Mouse (Mus musculus) stomach, embryonic 16.5 days (tissue): ENCODE results near the gene Adgrv1. TPM values are rescaled to one million over a fixed set of nuclear protein-coding genes. Genes with fewer than 3 reads are reported as not detected.

Experiments
- ATAC-seq: fragments of 200-750 bp; cut with Nextera tagmentation; 2 replicates; pipeline ENCODE4 v1.8.0; 2017; ENCODE audit warnings: moderate number of reproducible peaks, moderate TSS enrichment; ENCODE audit not compliant: insufficient read depth, low FRiP score
- H3K27ac ChIP-seq: fragments of 300-500 bp; sonication (generic); 2 replicates; pipeline ENCODE4 v1.5.1; 2014; ENCODE audit warnings: low read length
- H3K27me3 ChIP-seq: fragments of 300-500 bp; sonication (generic); 2 replicates; pipeline ENCODE4 v1.6.1; 2014; ENCODE audit warnings: low read length, control low read depth, mixed read lengths; ENCODE audit not compliant: control insufficient read depth, insufficient read depth
- H3K36me3 ChIP-seq: fragments of 300-500 bp; sonication (generic); 2 replicates; pipeline ENCODE4 v1.6.1; 2014; ENCODE audit warnings: low read length; ENCODE audit not compliant: control insufficient read depth, insufficient read depth
- H3K4me1 ChIP-seq: fragments of 300-500 bp; sonication (generic); 2 replicates; pipeline ENCODE4 v1.6.1; 2014; ENCODE audit warnings: low read length, control low read depth, mixed read lengths; ENCODE audit not compliant: control insufficient read depth, insufficient read depth
- H3K4me2 ChIP-seq: fragments of 300-500 bp; sonication (generic); 2 replicates; pipeline ENCODE4 v1.6.1; 2014; ENCODE audit warnings: low read depth, low read length, mixed read lengths
- H3K4me3 ChIP-seq: fragments of 300-500 bp; sonication (generic); replicated peaks from 2 replicates; pipeline ENCODE4 v1.5.1; 2014; ENCODE audit warnings: mild to moderate bottlenecking, low read length
- H3K9ac ChIP-seq: fragments of 300-500 bp; sonication (generic); 2 replicates; pipeline ENCODE4 v1.6.1; 2014; ENCODE audit warnings: low read length
- H3K9me3 ChIP-seq: fragments of 300-500 bp; sonication (generic); replicated peaks from 2 replicates; pipeline ENCODE4 v1.6.1; 2016; ENCODE audit warnings: low read length, control low read depth; ENCODE audit not compliant: control insufficient read depth
- WGBS: fragments of 180-500 bp; shearing (Covaris S2); extraction: QIAGEN DNeasy Blood & Tissue Kit; methylation state at CpG from one replicate; pipeline ENCODE4 v1.1.7; 2014; 5-methylcytosine and 5-hydroxymethylcytosine counted together
- polyA plus RNA-seq: library from polyadenylated mRNA; unstranded; fragments of >200 nt; fragmentation: Nextera tagmentation; extraction: Ambion mirVana; gene quantifications from 2 replicates; pipeline ENCODE4 v1.2.1, GENCODE M21; 2015

The Adgrv1 gene
- polyA plus RNA-seq, 1 experiment from 2014 or later, result 1.1 TPM

DNA sequence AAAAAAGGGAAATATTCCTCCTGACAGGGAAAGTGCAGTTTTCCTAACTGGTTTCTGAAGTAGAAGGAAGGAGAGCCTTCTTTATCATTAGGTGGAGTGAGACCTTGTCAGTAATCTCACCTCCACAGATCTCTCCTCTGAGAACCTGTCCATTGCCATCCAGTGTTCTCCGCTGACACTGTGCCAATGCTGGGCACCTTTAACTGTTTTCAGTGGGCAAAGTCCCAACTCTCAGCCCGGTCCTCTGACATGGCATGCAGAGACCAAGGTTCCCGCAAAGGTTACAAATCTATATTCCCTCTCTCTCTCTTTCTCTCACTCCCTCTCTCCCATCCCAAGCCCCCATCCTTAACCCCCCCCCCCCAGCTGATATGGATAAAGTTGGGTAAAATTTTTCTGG, 230.1 kb downstream of the Adgrv1 start:
- no peak for ATAC-seq
- Histone ChIP-seq H3K27me3 (no peaks in the 10 kb centered on the region), H3K9me3 (no peaks in the 10 kb centered on the region), H3K4me3 (no peak overlapping the region), H3K36me3 (no peaks in the 10 kb centered on the region), H3K27ac (no peak overlapping the region), H3K4me1 (no peaks in the 10 kb centered on the region), H3K9ac (no peak overlapping the region), H3K4me2 (no peak overlapping the region)
- 91% methylated on average over 3 of the region's 3 CpGs for WGBS

DNA sequence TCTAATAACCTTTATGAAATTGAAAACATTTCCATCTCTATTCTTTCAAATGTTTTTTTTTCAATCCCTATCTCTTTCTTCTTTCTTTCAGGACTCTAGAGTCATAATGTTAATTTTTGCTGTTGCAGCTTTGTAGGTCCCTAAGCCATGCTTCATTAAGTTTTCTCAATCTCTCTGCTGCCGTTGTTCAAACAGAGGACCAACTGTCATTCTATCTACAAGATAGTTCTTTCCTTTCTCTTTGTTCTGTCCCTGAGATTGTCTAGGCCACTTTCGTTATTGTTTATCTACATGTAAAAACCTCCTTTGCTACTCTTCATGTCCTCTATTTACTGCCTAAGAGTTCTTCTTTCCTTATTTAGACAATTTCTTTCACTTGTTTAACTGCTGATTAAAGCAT, 230.8 kb downstream of the Adgrv1 start:
- no peak overlapping the region for H3K4me2 ChIP-seq
- WGBS, result 55% methylated on average over 2 of the region's 2 CpGs
- H3K36me3 ChIP-seq, result no peaks in the 10 kb centered on the region
- H3K9me3 ChIP-seq, result no peaks in the 10 kb centered on the region
- H3K9ac ChIP-seq, result no peak overlapping the region
- H3K27ac ChIP-seq, result no peak overlapping the region
- no peak overlapping the region for H3K4me3 ChIP-seq
- H3K4me1 ChIP-seq, result no peaks in the 10 kb centered on the region
- no peak for ATAC-seq
- no peaks in the 10 kb centered on the region for H3K27me3 ChIP-seq

DNA sequence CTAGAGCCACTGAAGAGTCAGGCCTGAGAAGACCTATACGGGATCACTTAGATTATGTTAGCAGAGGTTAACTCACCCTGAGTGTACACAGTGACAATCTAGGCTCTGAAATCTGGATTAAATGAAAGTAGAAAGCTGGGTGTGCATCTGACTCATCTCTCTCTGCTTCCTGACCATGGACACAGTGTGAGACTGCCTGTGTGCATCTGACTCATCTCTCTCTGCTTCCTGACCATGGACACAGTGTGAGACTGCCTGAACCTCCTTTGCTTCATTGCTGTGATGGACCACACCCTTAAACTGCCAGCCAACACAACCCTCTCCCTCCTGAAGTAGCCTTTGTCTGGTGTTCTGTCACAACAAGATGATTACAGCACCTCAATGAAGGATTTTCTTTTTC, 231.2 kb downstream of the Adgrv1 start:
- 73% methylated on average over 1 of the region's 1 CpGs for WGBS
- Histone ChIP-seq H3K4me3 (no peak overlapping the region), H3K27ac (no peak overlapping the region), H3K4me1 (no peaks in the 10 kb centered on the region), H3K9ac (no peak overlapping the region), H3K27me3 (no peaks in the 10 kb centered on the region), H3K9me3 (no peaks in the 10 kb centered on the region), H3K4me2 (no peak overlapping the region), H3K36me3 (no peaks in the 10 kb centered on the region)
- no peak; the same call in 1 of the 2 replicates for ATAC-seq

DNA sequence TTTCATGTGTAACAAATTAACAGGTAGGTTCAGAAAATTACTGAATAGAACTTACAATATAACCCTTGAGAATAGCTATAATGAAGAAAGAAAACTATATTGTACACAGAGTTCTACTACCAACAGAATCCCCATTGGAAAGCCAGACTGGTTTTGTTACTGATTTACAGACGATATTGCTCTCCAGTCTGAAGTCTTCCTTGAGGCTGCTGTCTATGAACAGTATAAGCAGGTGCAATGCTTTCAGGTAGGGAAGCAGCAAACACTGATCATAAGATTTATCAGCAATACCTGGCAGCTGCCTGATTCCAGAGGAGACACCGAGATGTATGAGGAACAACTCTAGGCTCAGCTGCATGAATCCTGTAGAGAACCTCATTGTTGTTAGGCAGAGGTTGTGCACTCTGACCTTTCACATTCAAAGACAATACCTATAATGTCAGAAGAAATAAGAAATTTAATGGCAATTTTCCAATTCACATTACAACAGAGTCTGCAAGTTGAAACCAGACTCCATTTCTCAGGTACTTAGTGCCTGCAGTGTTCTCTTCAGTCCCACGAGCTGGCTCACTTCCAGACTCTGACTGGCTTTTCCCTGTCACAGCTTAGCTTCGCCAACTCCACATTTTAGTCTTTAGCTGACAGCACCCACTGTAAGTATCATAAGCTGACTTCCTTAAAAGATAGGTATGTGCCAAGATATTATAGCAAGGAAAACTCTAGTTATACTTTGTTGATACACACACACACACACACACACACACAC, 247.2 kb downstream of the Adgrv1 start:
- H3K9me3 ChIP-seq, result no peaks in the 10 kb centered on the region
- H3K27me3 ChIP-seq, result no peaks in the 10 kb centered on the region
- 64% methylated on average over 4 of the region's 4 CpGs for WGBS
- H3K9ac ChIP-seq, result no peak overlapping the region
- ATAC-seq, result no peak
- no peak overlapping the region for H3K4me3 ChIP-seq
- H3K36me3 ChIP-seq, result no peaks in the 10 kb centered on the region
- no peaks in the 10 kb centered on the region for H3K4me1 ChIP-seq
- no peak overlapping the region for H3K4me2 ChIP-seq
- no peak overlapping the region for H3K27ac ChIP-seq

DNA sequence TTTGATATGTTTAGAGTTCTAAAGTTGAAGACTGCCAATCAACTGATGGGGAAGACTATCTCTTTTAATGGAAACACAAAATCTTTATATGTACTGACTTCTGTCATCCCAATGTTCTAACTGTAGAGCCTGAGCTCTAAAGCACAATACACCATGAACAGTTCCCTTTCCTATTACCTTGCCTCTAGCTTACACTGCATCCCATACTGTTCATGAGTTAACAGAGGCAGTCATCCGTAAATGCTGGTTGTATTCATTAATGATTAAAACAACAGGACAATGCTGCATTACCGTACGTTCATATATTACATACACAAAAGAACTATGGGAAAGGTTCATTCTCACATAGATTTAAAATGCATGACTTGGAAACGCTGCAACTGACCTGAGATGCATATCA, 251.1 kb downstream of the Adgrv1 start:
- no peaks in the 10 kb centered on the region for H3K9me3 ChIP-seq
- no peak overlapping the region for H3K27ac ChIP-seq
- ATAC-seq, result no peak
- no peaks in the 10 kb centered on the region for H3K4me1 ChIP-seq
- WGBS, result 86% methylated on average over 4 of the region's 4 CpGs
- no peak overlapping the region for H3K9ac ChIP-seq
- no peak overlapping the region for H3K4me3 ChIP-seq
- H3K36me3 ChIP-seq, result no peaks in the 10 kb centered on the region
- H3K27me3 ChIP-seq, result no peaks in the 10 kb centered on the region
- H3K4me2 ChIP-seq, result no peak overlapping the region

DNA sequence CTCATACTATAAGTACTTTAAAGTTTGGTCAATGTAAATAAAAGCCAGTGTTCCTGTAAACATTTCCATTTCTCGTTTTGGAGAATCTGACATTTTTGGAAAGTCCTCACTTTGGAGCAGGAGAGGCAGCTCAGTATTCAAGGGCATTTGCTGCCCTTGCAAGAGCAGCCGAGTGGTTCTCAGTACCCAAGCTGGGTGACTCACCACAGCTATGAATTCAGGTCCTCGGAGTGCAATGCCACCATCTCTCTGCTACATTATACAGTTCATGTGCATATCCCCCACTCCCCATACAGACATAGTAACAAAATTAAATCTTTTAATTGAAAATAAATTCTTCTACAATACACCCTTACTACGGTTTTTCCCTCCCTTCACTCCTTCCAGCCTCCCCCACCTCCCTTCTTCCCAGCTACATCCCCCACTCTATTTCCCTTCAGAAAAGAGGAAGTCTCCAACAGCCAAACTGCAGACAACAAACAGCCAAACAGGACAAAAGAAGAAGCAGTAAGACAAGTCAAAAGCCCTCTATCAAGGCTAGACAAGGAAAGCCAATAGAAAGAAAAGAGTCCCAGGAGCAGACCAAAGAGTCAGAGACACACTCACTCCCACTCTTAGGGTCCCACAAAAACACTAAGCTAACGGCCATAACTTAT, 262.0 kb downstream of the Adgrv1 start:
- Histone ChIP-seq H3K9ac (no peak overlapping the region), H3K27me3 (no peaks in the 10 kb centered on the region), H3K4me1 (no peaks in the 10 kb centered on the region), H3K27ac (no peak overlapping the region), H3K4me3 (no peak overlapping the region), H3K9me3 (no peaks in the 10 kb centered on the region), H3K4me2 (no peak overlapping the region), H3K36me3 (no peaks in the 10 kb centered on the region)
- WGBS, result 68% methylated on average over 5 of the region's 5 CpGs
- no peak for ATAC-seq

DNA sequence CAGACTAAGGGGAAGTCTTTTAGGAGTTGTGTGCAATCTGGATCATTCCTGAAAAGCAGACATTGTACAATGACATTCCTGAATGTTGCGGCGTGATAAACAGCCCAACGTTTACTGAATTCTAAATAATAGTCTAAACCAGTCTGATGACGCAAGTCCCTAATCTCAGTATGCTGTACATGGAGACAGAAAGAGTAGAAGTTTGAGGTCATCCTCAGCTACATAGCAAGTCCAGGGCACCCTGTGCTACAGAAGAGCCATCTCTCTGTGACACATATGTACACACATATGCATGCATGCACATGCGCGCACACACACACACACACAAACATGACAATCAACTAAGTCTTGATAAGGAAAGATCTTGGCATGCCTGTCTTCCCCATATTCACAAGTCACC, 262.8 kb downstream of the Adgrv1 start:
- H3K9me3 ChIP-seq, result no peaks in the 10 kb centered on the region
- no peaks in the 10 kb centered on the region for H3K36me3 ChIP-seq
- ATAC-seq, result no peak
- H3K9ac ChIP-seq, result no peak overlapping the region
- 88% methylated on average over 6 of the region's 6 CpGs for WGBS
- H3K4me1 ChIP-seq, result no peaks in the 10 kb centered on the region
- H3K27me3 ChIP-seq, result no peaks in the 10 kb centered on the region
- H3K4me2 ChIP-seq, result no peak overlapping the region
- no peak overlapping the region for H3K27ac ChIP-seq
- no peak overlapping the region for H3K4me3 ChIP-seq

DNA sequence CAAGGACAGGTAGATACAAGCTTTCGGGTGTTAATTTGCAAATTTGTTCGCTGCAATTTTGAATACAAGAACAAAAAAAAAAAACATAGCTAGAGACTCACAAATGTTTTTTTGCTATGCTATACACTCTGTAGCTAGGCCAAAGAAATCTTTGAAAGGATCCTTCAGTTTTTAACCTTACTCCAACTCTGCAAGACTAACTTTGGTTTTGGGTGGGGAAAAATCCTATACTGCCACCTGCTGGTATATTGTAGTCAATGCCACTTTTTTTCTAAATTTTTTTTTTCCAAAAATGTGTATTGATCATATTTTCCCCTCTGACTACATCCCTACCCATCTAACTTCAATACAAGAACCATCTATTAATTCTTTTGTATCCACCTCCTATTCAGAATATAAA, 263.4 kb downstream of the Adgrv1 start:
- no peaks in the 10 kb centered on the region for H3K27me3 ChIP-seq
- H3K9ac ChIP-seq, result no peak overlapping the region
- no peak overlapping the region for H3K4me3 ChIP-seq
- no peaks in the 10 kb centered on the region for H3K9me3 ChIP-seq
- no peaks in the 10 kb centered on the region for H3K36me3 ChIP-seq
- ATAC-seq, result no peak
- H3K4me1 ChIP-seq, result no peaks in the 10 kb centered on the region
- 79% methylated on average over 2 of the region's 2 CpGs for WGBS
- H3K27ac ChIP-seq, result no peak overlapping the region
- H3K4me2 ChIP-seq, result no peak overlapping the region

DNA sequence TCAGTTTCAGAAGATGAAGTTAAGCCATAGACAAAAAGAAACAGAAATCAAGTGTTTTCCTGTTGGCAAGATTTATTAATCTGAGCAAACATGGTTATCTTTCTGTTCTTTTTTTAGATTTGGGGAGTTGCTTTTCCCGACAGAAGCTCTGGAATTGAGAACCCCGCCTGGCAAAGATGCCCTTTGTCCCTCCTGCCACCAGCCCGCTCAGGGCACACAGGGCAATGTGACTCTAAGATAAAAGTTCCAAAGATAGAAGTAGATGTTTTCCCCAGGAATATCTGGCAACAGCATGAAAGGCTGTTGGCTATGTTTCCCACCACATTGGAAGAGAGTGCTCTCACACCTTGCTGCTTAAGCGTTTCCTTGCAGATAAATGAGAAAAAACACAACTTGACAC, 264.0 kb downstream of the Adgrv1 start:
- H3K4me2 ChIP-seq, result no peak overlapping the region
- no peak overlapping the region for H3K9ac ChIP-seq
- H3K9me3 ChIP-seq, result no peaks in the 10 kb centered on the region
- no peak for ATAC-seq
- no peaks in the 10 kb centered on the region for H3K4me1 ChIP-seq
- H3K36me3 ChIP-seq, result no peaks in the 10 kb centered on the region
- H3K27ac ChIP-seq, result no peak overlapping the region
- H3K4me3 ChIP-seq, result no peak overlapping the region
- 55% methylated on average over 4 of the region's 4 CpGs for WGBS
- no peaks in the 10 kb centered on the region for H3K27me3 ChIP-seq
